Mouse (Mus musculus): Measurements from ENCODE around the gene Fstl4.

Gene Fstl4

GRCm38 (mm10) chr11:53019509-53019908 is 255.1 kb downstream of the Fstl4 start:
- DNase-seq (ENCODE audit: low read depth, low spot score): no peak

- DNase-seq (ENCODE audit: low read depth, low spot score): no peak
Measured at GRCm38 (mm10) chr11:53024403-53024802, 260.0 kb downstream of the Fstl4 start.

- DNase-seq (ENCODE audit: low read depth, low spot score): no peak
Measured at GRCm38 (mm10) chr11:53025686-53026085, 261.3 kb downstream of the Fstl4 start.

- DNase-seq (ENCODE audit: low read depth, low spot score): no peak
Measured at GRCm38 (mm10) chr11:53028421-53029168, 264.2 kb downstream of the Fstl4 start.

- DNase-seq (ENCODE audit: low read depth, low spot score): no peak
Measured at GRCm38 (mm10) chr11:53031777-53032176, 267.3 kb downstream of the Fstl4 start.

GRCm38 (mm10) chr11:53032336-53032735 is 267.9 kb downstream of the Fstl4 start:
- DNase-seq (ENCODE audit: low read depth, low spot score): peak; percentile 37

GRCm38 (mm10) chr11:53035414-53035813 is 271.0 kb downstream of the Fstl4 start:
- no peak for DNase-seq (ENCODE audit: low read depth, low spot score)

- DNase-seq (ENCODE audit: low read depth, low spot score): no peak
Measured at GRCm38 (mm10) chr11:53046850-53047249, 282.4 kb downstream of the Fstl4 start.

GRCm38 (mm10) chr11:53054151-53054550 is 289.7 kb downstream of the Fstl4 start:
- DNase-seq (ENCODE audit: low read depth, low spot score): no peak

- no peak for DNase-seq (ENCODE audit: low read depth, low spot score)
Measured at GRCm38 (mm10) chr11:53055896-53056295, 291.5 kb downstream of the Fstl4 start.

GRCm38 (mm10) chr11:53056781-53057180 is 292.3 kb downstream of the Fstl4 start:
- DNase-seq (ENCODE audit: low read depth, low spot score): no peak

GRCm38 (mm10) chr11:53057821-53058553 is 293.6 kb downstream of the Fstl4 start:
- no peak for DNase-seq (ENCODE audit: low read depth, low spot score)

- DNase-seq (ENCODE audit: low read depth, low spot score): no peak
Measured at GRCm38 (mm10) chr11:53058557-53058956, 294.1 kb downstream of the Fstl4 start.

GRCm38 (mm10) chr11:53067699-53068478 is 303.5 kb downstream of the Fstl4 start:
- DNase-seq (ENCODE audit: low read depth, low spot score): no peak

GRCm38 (mm10) chr11:53068479-53069065 is 304.1 kb downstream of the Fstl4 start:
- DNase-seq (ENCODE audit: low read depth, low spot score): no peak

GRCm38 (mm10) chr11:53069751-53070150 is 305.3 kb downstream of the Fstl4 start:
- DNase-seq (ENCODE audit: low read depth, low spot score): no peak

GRCm38 (mm10) chr11:53071602-53072001 is 307.2 kb downstream of the Fstl4 start:
- no peak for DNase-seq (ENCODE audit: low read depth, low spot score)

- DNase-seq (ENCODE audit: low read depth, low spot score): no peak
Measured at GRCm38 (mm10) chr11:53077641-53078040, 313.2 kb downstream of the Fstl4 start.

GRCm38 (mm10) chr11:53078419-53079334 is 314.2 kb downstream of the Fstl4 start:
- no peak for DNase-seq (ENCODE audit: low read depth, low spot score)

GRCm38 (mm10) chr11:53081310-53081709 is 316.9 kb downstream of the Fstl4 start:
- peak; percentile 47 for DNase-seq (ENCODE audit: low read depth, low spot score)

GRCm38 (mm10) chr11:53085367-53085766 is 320.9 kb downstream of the Fstl4 start:
- DNase-seq (ENCODE audit: low read depth, low spot score): peak; percentile 21
